Mouse (Mus musculus) stomach, postnatal 0 days (tissue): Measurements from ENCODE around the gene Atxn1.

Experiments used
- CTCF ChIP-seq: IDR thresholded peaks from 2 replicates; pipeline ENCODE4 v1.5.1; 2016; ENCODE audit warnings: antibody characterized with exemption, low read depth, mild to moderate bottlenecking, moderate library complexity
- EP300 ChIP-seq: optimal IDR thresholded peaks from 2 replicates; pipeline ENCODE3; 2016; ENCODE audit warnings: antibody characterized with exemption

DNA sequence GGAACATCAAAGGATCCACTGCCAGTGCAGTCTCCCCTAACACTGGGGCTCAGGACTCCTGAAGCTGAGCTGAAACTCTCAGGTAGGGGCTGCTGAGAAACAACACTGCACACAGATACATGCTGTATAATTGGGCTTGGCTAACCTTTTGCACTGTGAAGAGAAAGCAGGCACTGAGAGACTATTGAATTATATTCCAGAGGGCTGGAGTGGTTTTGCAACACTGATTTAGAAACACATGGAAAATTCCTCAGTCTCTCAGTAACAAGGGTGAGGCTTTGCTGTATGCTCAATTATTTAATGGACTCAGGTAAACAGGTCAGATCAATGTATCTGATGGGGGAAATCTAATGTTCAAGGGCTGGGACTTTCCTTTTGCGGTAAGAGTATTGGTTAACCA is 307.6 kb downstream of the Atxn1 start:
- TF ChIP-seq CTCF (no peak), EP300 (no peak)
